Mouse (Mus musculus): ENCODE data around the gene Pigp. TPM values are rescaled to one million over a fixed set of nuclear protein-coding genes. Genes with fewer than 3 reads are reported as not detected.

Pigp gene
- total and polyA plus RNA-seq, 3 experiments: 49.4 to 113 (median 101) TPM

GRCm38 (mm10) chr16:94356776-94357494 is 14.7 kb downstream of the Pigp start:
- intact Hi-C loops (cut with DNase I): no loop called here
- Histone ChIP-seq H3K36me3 (ENCODE audit: control insufficient read depth, insufficient read depth, low read length) (no peaks in the 10 kb centered on the region), H3K27ac (no peak overlapping the region), H3K79me2 (replicated peaks; ENCODE audit: control insufficient read depth, insufficient read depth, low read length) (no peaks in the 10 kb centered on the region), H3K9ac (ENCODE audit: low read depth, low read length) (no peak overlapping the region), H3K4me3 (no peak overlapping the region), H3K27me3 (ENCODE audit: control insufficient read depth, insufficient read depth, low read length) (no peaks in the 10 kb centered on the region), H3K4me1 (ENCODE audit: control insufficient read depth, insufficient read depth, low read length) (no peaks in the 10 kb centered on the region)
- no peak for DNase-seq
- 72% methylated on average over 11 of the region's 11 CpGs for WGBS
- no peak for TF ChIP-seq POLR2A (IDR thresholded peaks at IDR 0.05; ENCODE audit: insufficient read depth, low read depth, low read length)
- no peak for TF ChIP-seq EP300 (IDR thresholded peaks at IDR 0.05; ENCODE audit: insufficient read depth, low read depth, low read length)
- TF ChIP-seq CTCF (IDR thresholded peaks at IDR 0.05): no peak

DNA sequence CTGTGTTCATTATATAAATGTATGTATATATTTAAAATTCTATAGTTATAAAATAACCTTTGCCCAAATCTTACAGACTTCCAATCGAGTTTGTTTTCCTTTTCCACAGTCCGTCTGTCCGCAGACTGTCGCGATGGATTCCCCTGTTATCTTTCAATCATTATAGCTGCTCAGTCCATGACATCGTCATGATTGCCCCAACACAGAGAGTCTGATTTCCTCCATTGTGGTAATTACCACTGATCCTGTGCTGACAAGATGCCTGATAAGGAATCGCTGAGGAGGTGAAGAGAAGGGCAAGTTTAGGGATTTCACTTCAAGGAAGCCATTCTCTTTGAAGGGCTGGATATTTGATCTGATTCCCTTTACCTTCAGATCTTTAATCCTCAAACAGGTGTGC is 15.6 kb downstream of the Pigp start:
- TF ChIP-seq CTCF (IDR thresholded peaks at IDR 0.05): no peak
- TF ChIP-seq EP300 (IDR thresholded peaks at IDR 0.05; ENCODE audit: insufficient read depth, low read depth, low read length): no peak
- TF ChIP-seq POLR2A (IDR thresholded peaks at IDR 0.05; ENCODE audit: insufficient read depth, low read depth, low read length): no peak
- H3K79me2 ChIP-seq (replicated peaks; ENCODE audit: control insufficient read depth, insufficient read depth, low read length): no peaks in the 10 kb centered on the region
- DNase-seq: no peak
- no peak overlapping the region for H3K27ac ChIP-seq
- no peaks in the 10 kb centered on the region for H3K36me3 ChIP-seq (ENCODE audit: control insufficient read depth, insufficient read depth, low read length)
- WGBS: 57% methylated on average over 7 of the region's 7 CpGs
- no peak overlapping the region for H3K9ac ChIP-seq (ENCODE audit: low read depth, low read length)
- intact Hi-C loops (cut with DNase I): no loop called here
- H3K27me3 ChIP-seq (ENCODE audit: control insufficient read depth, insufficient read depth, low read length): no peaks in the 10 kb centered on the region
- H3K4me1 ChIP-seq (ENCODE audit: control insufficient read depth, insufficient read depth, low read length): no peaks in the 10 kb centered on the region
- no peak overlapping the region for H3K4me3 ChIP-seq

GRCm38 (mm10) chr16:94354450-94354849 is 17.2 kb downstream of the Pigp start:
- no peaks in the 10 kb centered on the region for H3K36me3 ChIP-seq (ENCODE audit: control insufficient read depth, insufficient read depth, low read length)
- H3K27me3 ChIP-seq (ENCODE audit: control insufficient read depth, insufficient read depth, low read length): no peaks in the 10 kb centered on the region
- H3K27ac ChIP-seq: 0 out of 2 replicates have a peak overlapping the region, but pooled peaks have one; percentile 7
- no peaks in the 10 kb centered on the region for H3K4me1 ChIP-seq (ENCODE audit: control insufficient read depth, insufficient read depth, low read length)
- TF ChIP-seq POLR2A (IDR thresholded peaks at IDR 0.05; ENCODE audit: insufficient read depth, low read depth, low read length) (no peak), CTCF (IDR thresholded peaks at IDR 0.05) (no peak), EP300 (IDR thresholded peaks at IDR 0.05; ENCODE audit: insufficient read depth, low read depth, low read length) (no peak)
- no peak overlapping the region for H3K9ac ChIP-seq (ENCODE audit: low read depth, low read length)
- no peak overlapping the region for H3K4me3 ChIP-seq
- DNase-seq: peak in 1 of 2 experiments; percentile 24
- 30% methylated on average over 9 of the region's 9 CpGs for WGBS
- intact Hi-C loops (cut with DNase I): no loop called here
- no peaks in the 10 kb centered on the region for H3K79me2 ChIP-seq (replicated peaks; ENCODE audit: control insufficient read depth, insufficient read depth, low read length)

GRCm38 (mm10) chr16:94350287-94350677 is 21.4 kb downstream of the Pigp start:
- no peak for TF ChIP-seq POLR2A (IDR thresholded peaks at IDR 0.05; ENCODE audit: insufficient read depth, low read depth, low read length)
- whole genome bisulfite sequencing: 88% methylated on average over 10 of the region's 10 CpGs

DNA sequence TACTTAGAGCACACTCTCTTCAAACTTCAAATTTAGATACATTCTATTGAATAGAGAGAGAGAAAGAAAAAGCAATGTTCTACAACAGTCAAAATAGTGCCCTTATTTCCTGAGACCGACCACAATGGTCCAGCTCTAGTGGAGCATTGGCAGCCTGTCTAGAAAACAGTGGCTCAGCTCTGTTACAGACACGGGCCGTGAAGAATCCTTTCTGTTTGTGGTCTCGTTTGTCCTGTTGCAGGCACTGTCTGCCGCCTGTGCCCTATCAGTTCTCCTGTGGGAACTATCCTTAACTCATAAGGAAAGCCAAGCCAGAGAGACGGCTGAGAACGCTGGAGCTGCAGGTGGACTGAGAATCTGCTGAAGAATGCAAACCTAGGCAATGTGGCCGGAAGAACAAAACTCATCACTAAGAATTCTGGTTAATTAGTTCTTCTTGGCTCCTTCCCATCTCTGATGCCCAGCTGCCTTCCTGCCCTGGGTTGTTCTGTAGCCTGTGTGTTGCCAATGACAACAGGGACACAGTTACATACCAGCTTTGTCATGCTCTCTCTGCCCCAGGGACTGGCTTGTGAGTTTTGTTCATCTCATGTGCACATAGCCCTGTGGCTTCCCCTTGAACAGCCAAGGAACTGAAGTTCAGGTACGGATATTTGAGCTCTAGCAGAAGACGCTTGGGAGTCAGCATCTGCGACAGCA is 21.9 kb downstream of the Pigp start:
- no peaks in the 10 kb centered on the region for H3K4me1 ChIP-seq (ENCODE audit: control insufficient read depth, insufficient read depth, low read length)
- H3K27ac ChIP-seq: no peak overlapping the region
- no peaks in the 10 kb centered on the region for H3K79me2 ChIP-seq (replicated peaks; ENCODE audit: control insufficient read depth, insufficient read depth, low read length)
- no peak overlapping the region for H3K4me3 ChIP-seq
- no peaks in the 10 kb centered on the region for H3K27me3 ChIP-seq (ENCODE audit: control insufficient read depth, insufficient read depth, low read length)
- WGBS: 57% methylated on average over 11 of the region's 11 CpGs
- DNase-seq: no peak
- intact Hi-C loops (cut with DNase I): no loop called here
- H3K36me3 ChIP-seq (ENCODE audit: control insufficient read depth, insufficient read depth, low read length): no peaks in the 10 kb centered on the region
- no peak for TF ChIP-seq EP300 (IDR thresholded peaks at IDR 0.05; ENCODE audit: insufficient read depth, low read depth, low read length)
- TF ChIP-seq CTCF (IDR thresholded peaks at IDR 0.05): no peak
- no peak for TF ChIP-seq POLR2A (IDR thresholded peaks at IDR 0.05; ENCODE audit: insufficient read depth, low read depth, low read length)
- H3K9ac ChIP-seq (ENCODE audit: low read depth, low read length): no peak overlapping the region

More at GRCm38 (mm10) chr16:94350287-94350677, 21.4 kb downstream of the Pigp start:
- Histone ChIP-seq H3K9ac (ENCODE audit: low read depth, low read length) (no peak overlapping the region), H3K4me1 (ENCODE audit: control insufficient read depth, insufficient read depth, low read length) (no peaks in the 10 kb centered on the region), H3K79me2 (replicated peaks; ENCODE audit: control insufficient read depth, insufficient read depth, low read length) (no peaks in the 10 kb centered on the region), H3K27ac (no peak overlapping the region), H3K36me3 (ENCODE audit: control insufficient read depth, insufficient read depth, low read length) (no peaks in the 10 kb centered on the region), H3K4me3 (no peak overlapping the region), H3K27me3 (ENCODE audit: control insufficient read depth, insufficient read depth, low read length) (no peaks in the 10 kb centered on the region)
- no peak for DNase-seq
- intact Hi-C loops (cut with DNase I): no loop called here

- Histone ChIP-seq H3K27me3 (ENCODE audit: control insufficient read depth, insufficient read depth, low read length) (no peaks in the 10 kb centered on the region), H3K36me3 (ENCODE audit: control insufficient read depth, insufficient read depth, low read length) (no peaks in the 10 kb centered on the region), H3K9ac (ENCODE audit: low read depth, low read length) (no peak overlapping the region), H3K79me2 (replicated peaks; ENCODE audit: control insufficient read depth, insufficient read depth, low read length) (no peaks in the 10 kb centered on the region), H3K4me1 (ENCODE audit: control insufficient read depth, insufficient read depth, low read length) (no peaks in the 10 kb centered on the region), H3K27ac (no peak overlapping the region), H3K4me3 (no peak overlapping the region)
- WGBS: 87% methylated on average over 2 of the region's 2 CpGs
- TF ChIP-seq POLR2A (IDR thresholded peaks at IDR 0.05; ENCODE audit: insufficient read depth, low read depth, low read length) (no peak), EP300 (IDR thresholded peaks at IDR 0.05; ENCODE audit: insufficient read depth, low read depth, low read length) (no peak), CTCF (IDR thresholded peaks at IDR 0.05) (no peak)
- intact Hi-C loops (cut with DNase I): no loop called here
- no peak for DNase-seq
These were observed 22.9 kb downstream of the Pigp start for GRCm38 (mm10) chr16:94348779-94349178.

Measured in heart, adult 2 months (tissue).